Mouse (Mus musculus): ENCODE measurements around the gene Olfr453. TPM values are rescaled to one million over a fixed set of nuclear protein-coding genes. Genes with fewer than 3 reads are reported as not detected.
A peak's percentile ranks its signal among the peaks of the same experiment; 100 is the strongest.

Olfr453 gene
- polyA plus RNA-seq (2016; fragmentation: Nextera tagmentation; extraction: Ambion mirVana), result not detected in 2 replicates

DNA sequence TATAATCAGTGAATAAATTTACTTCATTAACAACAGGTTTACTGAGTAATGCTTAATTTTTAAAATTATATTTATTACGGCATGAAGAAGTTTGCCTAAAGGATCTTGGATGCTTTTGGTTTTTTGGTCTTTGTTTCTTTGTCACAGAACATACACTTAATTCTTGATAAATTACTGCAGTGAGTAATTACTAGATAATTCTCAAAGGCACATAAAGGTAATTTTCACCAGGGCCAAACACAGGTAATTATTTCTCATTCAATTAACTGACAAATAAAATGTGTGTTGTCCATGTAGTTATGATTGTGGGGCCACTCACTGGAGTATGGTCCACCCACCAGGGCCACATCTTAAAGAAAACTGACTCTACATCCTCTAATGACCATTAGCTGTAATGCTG is at the start of gene Olfr453:
Gene Olfr453, plus strand, starts transcription at position 301 of the 400 bp plus-strand sequence.
- Histone ChIP-seq H3K9ac (replicated peaks) (no peak within 1 kb of the TSS), H3K9me3 (no peaks in the 10 kb centered on the region), H3K4me1 (replicated peaks) (no peaks in the 10 kb centered on the region), H3K27ac (no peak within 1 kb of the TSS), H3K4me3 (replicated peaks) (no peak within 1 kb of the TSS), H3K27me3 (no peaks in the 10 kb centered on the region), H3K4me2 (no peak within 1 kb of the TSS), H3K36me3 (no peaks in the 10 kb centered on the region)
- WGBS, result 87% methylated on average over 1 of the region's 1 CpGs
- no peak for ATAC-seq (ENCODE audit: insufficient number of reproducible peaks, insufficient read depth, low FRiP score, low TSS enrichment, low read depth)

GRCm38 (mm10) chr6:42689761-42690160 is 49.4 kb upstream of the Olfr453 start:
- Histone ChIP-seq H3K36me3 (peaks cover 38% of the 10 kb centered on the region), H3K27ac (no peak overlapping the region), H3K4me1 (replicated peaks) (peaks cover 9% of the 10 kb centered on the region), H3K4me2 (no peak overlapping the region), H3K27me3 (no peaks in the 10 kb centered on the region), H3K9me3 (no peaks in the 10 kb centered on the region), H3K9ac (replicated peaks) (no peak overlapping the region), H3K4me3 (replicated peaks) (no peak overlapping the region)
- no peak for ATAC-seq (ENCODE audit: insufficient number of reproducible peaks, insufficient read depth, low FRiP score, low TSS enrichment, low read depth)

- ATAC-seq (ENCODE audit: insufficient number of reproducible peaks, insufficient read depth, low FRiP score, low TSS enrichment, low read depth), result peak; percentile 69
- under 1% methylated on average over 10 of the region's 10 CpGs for WGBS
- H3K9ac ChIP-seq (replicated peaks), result peak overlapping the region; percentile 87
- peaks cover 9% of the 10 kb centered on the region for H3K4me1 ChIP-seq (replicated peaks)
- H3K4me3 ChIP-seq (replicated peaks), result peak overlapping the region; percentile 74
- H3K36me3 ChIP-seq, result peaks cover 21% of the 10 kb centered on the region
- H3K27me3 ChIP-seq, result no peaks in the 10 kb centered on the region
- peak overlapping the region; percentile 97 for H3K27ac ChIP-seq
- no peaks in the 10 kb centered on the region for H3K9me3 ChIP-seq
- peak overlapping the region; percentile 79 for H3K4me2 ChIP-seq
These were observed 47.0 kb upstream of the Olfr453 start for GRCm38 (mm10) chr6:42692154-42692516.

DNA sequence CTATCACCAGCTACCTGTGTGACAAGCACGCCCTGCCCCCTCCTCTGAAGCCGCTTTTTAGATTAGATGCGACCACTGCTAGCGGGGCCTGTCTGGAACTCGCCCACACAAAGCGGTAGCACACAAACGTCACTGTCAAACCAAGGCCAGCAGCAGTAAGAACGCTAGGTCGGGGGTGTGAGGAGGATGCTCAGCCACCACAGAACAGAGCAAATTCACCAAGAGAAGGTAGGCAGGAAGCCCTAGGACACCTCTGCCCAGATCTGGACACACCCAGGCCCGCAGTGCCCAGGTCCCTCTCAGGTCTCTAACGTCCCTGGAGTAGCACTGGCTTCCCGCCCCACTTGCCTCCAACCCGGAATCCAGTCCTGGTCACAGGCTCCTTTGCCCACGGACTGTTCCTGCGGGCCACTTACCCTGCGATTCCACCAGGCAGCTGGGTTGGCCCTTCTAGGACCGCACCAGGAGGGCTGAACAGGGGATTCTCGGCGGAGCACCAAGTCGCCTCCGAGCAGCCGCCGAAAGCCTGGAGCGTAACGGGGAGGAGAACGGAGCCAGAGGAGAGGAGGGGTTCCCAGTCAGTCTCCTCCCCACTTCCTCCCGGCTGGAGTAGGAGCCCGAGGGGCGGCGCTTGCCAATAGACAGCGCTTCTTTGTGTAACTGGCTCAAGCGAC is 46.5 kb upstream of the Olfr453 start:
- Histone ChIP-seq H3K36me3 (peaks cover 21% of the 10 kb centered on the region), H3K9ac (replicated peaks) (peak overlapping the region; percentile 87), H3K4me1 (replicated peaks) (peaks cover 9% of the 10 kb centered on the region), H3K4me2 (peak overlapping the region; percentile 79), H3K9me3 (peaks cover 1% of the 10 kb centered on the region; the same call in 1 of the 2 replicates), H3K27ac (peak overlapping the region; percentile 97), H3K27me3 (no peaks in the 10 kb centered on the region), H3K4me3 (replicated peaks) (peak overlapping the region; percentile 74)
- ATAC-seq (ENCODE audit: insufficient number of reproducible peaks, insufficient read depth, low FRiP score, low TSS enrichment, low read depth), result peak; percentile 92
- WGBS, result under 1% methylated on average over 32 of the region's 32 CpGs

DNA sequence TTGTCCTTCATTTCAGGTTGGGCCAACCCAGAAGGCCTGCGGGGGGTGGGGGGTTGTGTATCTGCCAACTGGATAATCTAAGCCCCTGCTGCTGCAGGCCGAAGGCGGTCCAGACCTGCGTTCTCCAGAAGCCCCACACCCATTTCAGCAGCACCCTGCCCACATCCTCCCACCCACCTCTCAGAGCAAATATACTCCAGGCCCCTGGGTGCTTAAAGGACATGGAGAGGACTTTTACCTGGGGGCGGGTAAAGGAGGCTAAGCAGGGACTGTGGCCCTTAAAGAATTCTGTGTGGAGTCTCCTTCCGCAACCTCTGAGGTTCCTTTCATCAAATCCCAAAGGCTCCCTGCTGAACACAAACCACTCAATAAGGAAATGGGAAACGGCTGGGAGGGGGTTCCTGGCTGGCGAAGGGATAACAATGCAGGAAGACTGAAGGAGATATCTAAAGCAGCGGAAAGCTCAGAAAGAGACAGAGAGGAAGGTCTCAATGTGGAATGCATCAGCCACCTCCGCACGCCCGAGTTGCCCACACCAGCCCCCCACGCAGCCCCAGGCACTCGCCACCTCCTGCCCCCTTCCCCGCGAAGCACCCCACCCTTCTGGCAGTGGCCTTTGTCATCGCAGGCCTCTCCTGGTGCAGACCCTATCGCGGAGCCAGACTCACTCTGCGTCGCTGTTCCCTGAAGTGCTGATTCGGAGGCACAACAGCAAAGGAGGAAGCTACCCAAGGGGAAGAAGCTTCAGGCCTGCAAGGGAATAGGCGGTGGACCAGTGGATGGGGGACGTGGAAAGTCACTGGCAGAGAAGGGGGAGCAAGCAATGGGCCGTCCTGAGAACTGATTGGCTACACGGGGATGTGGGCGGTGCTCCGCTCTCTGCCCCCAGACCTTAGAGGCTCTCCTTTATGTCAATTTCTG is 29.6 kb upstream of the Olfr453 start, which contains the start of gene Tcaf1:
Gene Tcaf1, minus strand, starts transcription at position 798 of the 921 bp plus-strand sequence.
- WGBS, result 2% methylated on average over 28 of the region's 28 CpGs
- H3K36me3 ChIP-seq, result 0 out of 2 replicates have a peak, but pooled peaks cover 2% of the 10 kb centered on the region
- H3K4me2 ChIP-seq, result peak within 1 kb of the TSS; percentile 80

DNA sequence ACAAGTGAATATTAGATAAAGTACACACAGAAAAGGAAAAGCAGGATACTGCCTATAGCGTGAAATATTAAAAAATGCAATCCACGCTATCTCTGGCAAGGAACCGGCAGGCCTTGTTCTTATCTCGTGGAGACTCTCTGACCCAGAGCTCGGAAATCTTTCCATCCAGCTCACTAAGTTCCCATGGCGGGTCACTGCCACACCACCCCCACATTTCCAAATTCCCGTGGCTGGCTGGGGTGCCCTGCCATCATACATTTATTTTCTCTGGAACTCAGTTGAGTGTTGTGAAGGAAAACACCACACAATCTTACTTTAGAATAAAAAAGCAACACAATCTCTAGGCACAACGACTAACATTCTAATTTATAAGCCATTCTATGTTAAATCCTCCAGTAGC is 24.5 kb upstream of the Olfr453 start:
- H3K27ac ChIP-seq, result no peak overlapping the region
- no peaks in the 10 kb centered on the region for H3K4me1 ChIP-seq (replicated peaks)
- no peak overlapping the region for H3K4me2 ChIP-seq
- WGBS, result 76% methylated on average over 8 of the region's 8 CpGs
- H3K4me3 ChIP-seq (replicated peaks), result no peak overlapping the region
- ATAC-seq (ENCODE audit: insufficient number of reproducible peaks, insufficient read depth, low FRiP score, low TSS enrichment, low read depth), result no peak
- H3K36me3 ChIP-seq, result no peaks in the 10 kb centered on the region
- H3K9me3 ChIP-seq, result no peaks in the 10 kb centered on the region
- no peak overlapping the region for H3K9ac ChIP-seq (replicated peaks)
- no peaks in the 10 kb centered on the region for H3K27me3 ChIP-seq

More for the DNA sequence above, 29.6 kb upstream of the Olfr453 start, which contains the start of gene Tcaf1:
- Histone ChIP-seq H3K9ac (replicated peaks) (peak within 1 kb of the TSS; percentile 81), H3K4me1 (replicated peaks) (0 out of 2 replicates have a peak, but pooled peaks cover 3% of the 10 kb centered on the region), H3K4me3 (replicated peaks) (peak within 1 kb of the TSS; percentile 72), H3K9me3 (no peaks in the 10 kb centered on the region), H3K27me3 (no peaks in the 10 kb centered on the region), H3K27ac (peak within 1 kb of the TSS; percentile 88)
- peak; percentile 97 for ATAC-seq (ENCODE audit: insufficient number of reproducible peaks, insufficient read depth, low FRiP score, low TSS enrichment, low read depth)

GRCm38 (mm10) chr6:42717973-42718372 is 21.2 kb upstream of the Olfr453 start:
- no peak for ATAC-seq (ENCODE audit: insufficient number of reproducible peaks, insufficient read depth, low FRiP score, low TSS enrichment, low read depth)
- Histone ChIP-seq H3K27ac (no peak overlapping the region), H3K9ac (replicated peaks) (no peak overlapping the region), H3K4me3 (replicated peaks) (no peak overlapping the region), H3K4me1 (replicated peaks) (no peaks in the 10 kb centered on the region), H3K9me3 (no peaks in the 10 kb centered on the region), H3K36me3 (no peaks in the 10 kb centered on the region), H3K27me3 (no peaks in the 10 kb centered on the region), H3K4me2 (no peak overlapping the region)

DNA sequence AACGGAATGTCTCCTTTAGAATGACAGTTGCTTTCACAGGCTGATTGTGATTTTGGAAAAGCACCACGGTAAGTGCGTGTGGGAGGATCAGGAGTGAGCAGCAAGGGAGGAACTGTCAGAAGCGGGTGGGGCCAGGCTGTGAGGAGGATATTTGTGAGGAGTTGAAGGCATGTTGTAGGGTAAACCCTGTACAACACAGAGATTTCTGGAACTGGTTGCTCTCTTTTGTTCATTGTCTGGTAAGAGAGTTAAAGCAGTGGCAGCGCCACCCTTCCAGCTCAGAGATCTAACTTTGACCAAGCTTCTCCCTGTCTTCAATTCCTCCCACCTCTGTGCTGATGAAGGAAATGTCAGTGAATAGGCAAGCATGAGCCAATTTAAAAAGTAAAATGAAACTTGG is 3.1 kb downstream of the Olfr453 start:
- Histone ChIP-seq H3K9me3 (no peaks in the 10 kb centered on the region), H3K4me3 (replicated peaks) (no peak overlapping the region), H3K9ac (replicated peaks) (no peak overlapping the region), H3K27me3 (no peaks in the 10 kb centered on the region), H3K27ac (no peak overlapping the region), H3K36me3 (no peaks in the 10 kb centered on the region), H3K4me1 (replicated peaks) (no peaks in the 10 kb centered on the region), H3K4me2 (no peak overlapping the region)
- 80% methylated on average over 5 of the region's 5 CpGs for WGBS
- no peak for ATAC-seq (ENCODE audit: insufficient number of reproducible peaks, insufficient read depth, low FRiP score, low TSS enrichment, low read depth)

GRCm38 (mm10) chr6:42747846-42748245 is 8.7 kb downstream of the Olfr453 start:
- H3K27me3 ChIP-seq, result no peaks in the 10 kb centered on the region
- no peaks in the 10 kb centered on the region for H3K9me3 ChIP-seq
- no peak overlapping the region for H3K4me2 ChIP-seq
- no peaks in the 10 kb centered on the region for H3K36me3 ChIP-seq
- no peak overlapping the region for H3K9ac ChIP-seq (replicated peaks)
- no peak overlapping the region for H3K27ac ChIP-seq
- H3K4me1 ChIP-seq (replicated peaks), result no peaks in the 10 kb centered on the region
- no peak for ATAC-seq (ENCODE audit: insufficient number of reproducible peaks, insufficient read depth, low FRiP score, low TSS enrichment, low read depth)
- no peak overlapping the region for H3K4me3 ChIP-seq (replicated peaks)

GRCm38 (mm10) chr6:42756104-42756503 is 16.9 kb downstream of the Olfr453 start, which contains the start of gene Olfr38:
TSS of gene Olfr38 (plus strand) at chr6:42756404.
- Histone ChIP-seq H3K4me2 (no peak within 1 kb of the TSS), H3K27ac (no peak within 1 kb of the TSS), H3K36me3 (no peaks in the 10 kb centered on the region), H3K4me1 (replicated peaks) (no peaks in the 10 kb centered on the region), H3K27me3 (no peaks in the 10 kb centered on the region), H3K9me3 (no peaks in the 10 kb centered on the region), H3K9ac (replicated peaks) (no peak within 1 kb of the TSS), H3K4me3 (replicated peaks) (no peak within 1 kb of the TSS)
- ATAC-seq (ENCODE audit: insufficient number of reproducible peaks, insufficient read depth, low FRiP score, low TSS enrichment, low read depth), result no peak
- 57% methylated on average over 1 of the region's 1 CpGs for WGBS

DNA sequence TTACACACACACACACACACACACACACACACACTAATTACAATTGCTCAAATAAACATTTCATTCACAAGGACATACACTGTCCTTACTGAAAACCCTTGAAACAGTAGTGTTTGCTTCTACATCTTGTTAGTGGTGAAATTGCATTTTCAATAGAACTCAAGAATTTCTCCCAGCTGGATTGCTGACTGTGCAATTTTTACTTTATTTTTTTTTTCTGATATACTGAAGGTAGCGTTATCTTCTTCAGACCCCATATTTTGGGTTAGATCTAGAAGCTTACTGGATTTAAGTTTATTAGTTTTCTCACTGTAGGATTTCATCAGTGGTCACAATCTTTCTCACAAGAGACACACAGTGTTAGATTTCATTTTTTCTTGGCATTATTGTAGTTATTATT is 37.9 kb downstream of the Olfr453 start:
- H3K4me1 ChIP-seq (replicated peaks), result no peaks in the 10 kb centered on the region
- no peaks in the 10 kb centered on the region for H3K9me3 ChIP-seq
- H3K27me3 ChIP-seq, result no peaks in the 10 kb centered on the region
- H3K4me2 ChIP-seq, result no peak overlapping the region
- no peak overlapping the region for H3K9ac ChIP-seq (replicated peaks)
- no peak overlapping the region for H3K27ac ChIP-seq
- no peak overlapping the region for H3K4me3 ChIP-seq (replicated peaks)
- ATAC-seq (ENCODE audit: insufficient number of reproducible peaks, insufficient read depth, low FRiP score, low TSS enrichment, low read depth), result no peak
- WGBS, result 95% methylated on average over 1 of the region's 1 CpGs
- no peaks in the 10 kb centered on the region for H3K36me3 ChIP-seq
